Mouse (Mus musculus) c-Kit-positive CD71-positive TER-119-positive erythroid progenitor cells, embryonic 14.5 days (primary cell): ENCODE measurements at regions not wholly inside any gene's neighbourhood (a gene's known extent, or its start where the extent isn't known, plus 50 kb on each side); places are given as distances from the start of the nearest gene placed in this dataset.

Source experiments
- DNase-seq: peaks from one replicate; pipeline ENCODE4 v3.0.0-alpha.2; 2013; ENCODE audit warnings: low spot score

DNA sequence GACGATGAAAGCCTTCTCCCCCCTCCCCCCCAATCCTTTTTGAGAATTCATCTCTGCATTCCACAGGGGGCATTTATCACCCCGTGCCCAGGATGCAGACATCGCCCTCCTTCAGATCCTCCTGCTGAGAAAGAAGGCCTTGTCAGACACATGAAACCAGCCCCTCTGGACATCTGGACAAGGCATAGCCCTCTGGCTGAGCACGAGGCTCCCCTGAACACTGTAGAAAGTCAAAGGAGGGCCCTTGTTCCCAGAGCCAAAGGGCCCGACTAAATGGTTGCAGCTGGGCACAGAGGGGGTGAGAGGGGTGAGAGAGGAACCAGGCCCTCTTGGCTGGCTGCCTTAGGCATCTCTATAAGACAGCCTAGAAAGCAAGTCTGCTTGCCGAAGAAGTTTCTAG, 327.8 kb downstream of the H2al1j start:
- no peak for DNase-seq

DNA sequence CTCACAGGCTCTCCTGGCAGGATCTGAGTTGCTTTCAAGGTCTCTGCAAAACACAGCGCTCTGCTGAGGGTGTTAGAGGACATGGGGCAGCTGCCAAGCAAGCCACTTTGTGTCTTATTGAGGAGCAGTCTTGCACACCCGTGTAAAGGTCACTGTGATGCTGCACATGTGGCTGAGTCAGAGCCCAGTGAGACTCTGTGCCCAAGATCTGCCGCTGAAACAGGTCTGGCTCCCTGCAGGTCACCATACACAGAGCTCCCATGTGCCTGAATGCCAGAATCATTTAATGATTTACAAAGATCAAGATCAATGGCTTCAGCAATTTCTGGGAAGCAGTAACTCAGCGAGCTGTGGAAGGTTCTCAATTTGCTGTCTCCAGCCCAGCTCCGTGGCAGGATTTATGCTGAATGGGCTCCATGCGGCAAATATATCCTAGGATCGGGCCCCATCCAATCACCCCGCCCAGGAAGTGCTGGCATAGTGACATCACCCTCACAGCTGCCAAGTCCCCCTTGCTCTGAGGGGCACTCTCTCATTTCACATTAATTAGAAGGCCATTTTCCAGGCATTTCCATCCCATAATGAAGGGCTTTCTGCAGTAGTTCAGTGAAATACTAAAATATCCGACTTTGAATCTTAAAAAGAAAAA, 330.1 kb downstream of the H2al1j start:
- DNase-seq, result no peak

DNA sequence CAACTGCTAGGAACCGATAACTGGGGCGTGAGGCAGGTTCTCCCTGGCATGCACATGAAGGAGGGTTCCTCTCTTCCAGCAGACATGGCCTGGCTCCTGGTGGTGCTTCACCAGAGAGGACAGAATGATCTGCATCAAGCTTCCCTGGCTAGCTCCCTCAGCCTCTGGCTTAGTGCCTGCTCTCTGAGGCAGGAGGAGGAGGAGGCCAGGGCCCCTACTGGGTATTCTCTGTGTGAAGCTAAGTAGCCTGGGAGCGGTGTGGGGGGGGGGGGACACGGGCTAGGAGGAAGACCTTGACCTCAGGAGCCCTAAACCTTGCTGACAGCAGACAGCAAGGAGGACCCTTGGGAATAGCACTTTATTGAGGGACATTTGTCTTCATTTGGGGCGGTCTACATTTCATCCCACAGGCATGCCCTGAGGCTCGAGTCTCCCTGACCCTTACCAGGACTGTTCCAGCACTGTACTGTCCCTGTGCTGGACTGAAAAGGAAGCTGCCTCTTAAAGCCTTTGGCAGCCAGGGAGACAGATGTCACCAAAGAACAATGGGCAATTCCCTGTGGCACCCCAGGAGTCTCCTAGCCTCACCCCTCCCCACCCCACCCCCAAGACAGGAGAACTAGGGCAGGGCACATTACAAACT, 335.7 kb downstream of the H2al1j start:
- DNase-seq, result no peak

DNA sequence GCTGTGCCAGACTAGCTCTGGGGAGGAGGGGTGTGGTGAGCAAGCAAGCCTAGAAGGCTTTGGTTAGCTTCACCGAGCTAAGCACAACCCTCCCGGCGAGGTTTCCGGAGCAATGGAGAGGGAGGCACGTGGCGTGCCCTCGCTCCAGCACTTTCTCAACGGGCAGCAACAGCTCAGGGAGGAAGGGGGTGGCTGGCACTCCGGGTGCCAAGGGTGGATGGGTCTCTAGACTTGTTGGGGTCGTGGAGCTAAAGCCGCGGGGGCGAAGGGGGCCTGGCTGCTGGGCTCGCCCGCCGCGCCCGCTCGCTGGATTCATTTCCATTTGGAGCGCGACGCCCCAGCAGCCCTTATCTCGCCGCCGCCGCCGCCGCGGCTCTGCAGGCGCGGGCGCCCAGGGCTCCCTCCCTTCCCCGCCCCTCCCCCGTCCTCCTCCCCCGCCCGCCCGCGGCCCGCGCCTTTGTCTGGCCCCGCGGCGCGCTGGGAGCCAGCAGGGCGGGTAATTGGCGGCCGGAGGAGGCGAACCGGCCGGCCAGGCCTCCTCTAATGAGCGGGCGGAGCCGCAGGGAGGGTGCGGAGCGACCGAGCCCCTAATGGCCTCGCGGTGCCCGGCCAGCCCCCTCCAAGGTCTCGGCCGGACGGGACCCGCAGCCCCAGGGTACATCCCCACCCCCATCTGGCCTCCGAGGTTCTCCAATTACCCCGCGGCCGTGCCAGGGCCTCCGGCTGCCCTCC, 336.9 kb downstream of the H2al1j start:
- DNase-seq, result peak; percentile 54

DNA sequence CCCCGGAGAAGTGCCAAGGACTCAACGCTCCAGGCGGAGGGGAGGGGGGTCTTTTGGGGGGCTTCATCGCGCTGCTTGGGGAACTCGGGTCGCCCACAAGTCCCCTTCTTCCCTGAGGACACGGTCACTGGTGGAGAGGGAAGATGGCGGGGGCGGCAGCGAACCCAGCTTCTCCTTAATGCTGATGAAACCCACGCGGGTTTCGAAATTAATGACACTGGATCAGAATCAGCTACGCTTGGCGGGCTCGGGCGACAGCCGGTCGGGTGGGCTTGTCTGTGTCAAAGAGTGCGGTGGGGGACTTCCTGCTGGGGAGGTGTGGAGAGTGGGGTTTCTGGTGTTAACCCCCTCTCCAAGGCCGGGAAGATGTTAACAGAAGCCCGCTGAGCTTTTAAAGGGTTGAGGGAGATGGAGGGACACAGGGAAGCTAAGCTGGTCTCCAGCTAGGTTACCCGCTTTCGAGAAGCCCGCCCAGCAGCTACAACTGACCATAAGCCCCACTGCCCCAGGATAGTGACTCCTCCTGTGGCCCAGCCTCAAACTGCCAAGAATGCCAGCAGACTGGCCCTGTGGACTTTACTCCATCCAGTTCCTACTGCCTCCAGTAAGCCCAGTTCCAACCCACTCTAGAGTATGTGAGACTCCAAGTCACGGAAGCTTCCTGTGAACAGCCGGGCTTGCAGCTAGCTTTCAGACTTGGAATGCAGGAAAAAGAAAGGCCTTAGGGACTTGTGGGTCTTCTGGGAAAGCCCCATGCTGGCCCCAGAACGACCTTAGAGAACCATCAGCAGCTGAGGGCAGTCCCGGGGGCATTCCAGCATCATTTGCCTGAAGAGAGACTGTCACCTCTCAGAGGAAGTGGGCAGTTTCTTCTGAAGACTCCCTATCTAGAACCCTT, 337.7 kb downstream of the H2al1j start:
- peak; percentile 19 for DNase-seq

DNA sequence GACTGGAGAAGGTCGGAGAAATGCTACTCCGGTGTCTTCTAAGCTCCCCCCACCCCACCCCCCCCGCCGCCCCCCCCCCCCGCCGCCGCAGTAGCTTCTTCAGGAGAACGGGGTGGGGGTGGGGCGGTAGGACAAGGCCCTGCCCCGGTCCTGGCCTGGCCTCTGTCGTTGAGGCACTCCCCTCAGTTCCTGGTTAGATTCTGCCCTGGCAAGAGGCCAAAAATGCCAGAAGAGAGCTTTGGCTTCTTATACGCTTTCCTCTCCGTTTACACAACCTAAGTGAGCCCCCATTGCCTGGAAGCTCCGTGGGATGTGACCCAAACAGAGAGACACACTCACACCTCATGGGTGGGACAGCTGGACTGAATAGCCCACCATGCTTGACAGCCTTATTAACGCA, 338.9 kb downstream of the H2al1j start:
- no peak for DNase-seq

DNA sequence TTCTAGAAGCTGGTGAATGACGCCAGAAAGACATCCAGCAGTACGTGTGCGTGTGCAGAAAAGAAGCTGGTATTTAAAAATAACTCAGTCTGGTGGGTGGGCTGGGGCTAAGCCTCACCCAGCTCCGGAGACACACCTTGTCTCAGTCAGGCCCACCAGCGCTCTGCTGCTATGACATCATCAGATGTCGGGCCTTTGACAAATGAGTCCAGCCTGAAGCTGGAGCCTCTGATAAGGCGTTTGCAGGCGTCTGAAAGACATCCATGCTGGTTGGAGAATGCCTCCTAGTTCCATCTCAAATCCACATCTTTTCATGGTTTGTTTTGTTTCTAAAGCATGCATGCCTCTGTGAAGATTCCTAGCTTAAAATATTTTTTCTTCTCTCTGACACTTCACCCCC, 344.2 kb downstream of the H2al1j start:
- peak; percentile 15 for DNase-seq

DNA sequence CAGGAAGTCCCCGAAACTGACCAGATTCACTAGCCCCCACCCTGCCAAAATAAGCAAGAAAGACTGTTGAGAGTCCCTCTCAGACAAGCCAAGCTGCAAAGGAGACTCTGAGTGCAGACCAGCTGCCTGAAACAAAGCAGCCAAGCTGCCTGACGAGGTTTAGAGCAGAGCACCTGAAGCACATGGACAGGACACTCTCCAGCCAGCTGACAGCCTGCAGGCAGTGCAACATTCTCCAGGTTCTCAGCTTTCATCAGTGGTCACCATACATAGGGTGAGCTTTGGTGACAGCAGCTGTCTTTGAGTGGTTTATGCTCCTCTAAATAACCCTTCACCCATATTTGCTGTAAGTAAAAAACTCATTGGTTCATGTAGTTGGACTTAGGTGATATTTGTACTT, 350.5 kb downstream of the H2al1j start:
- no peak for DNase-seq

DNA sequence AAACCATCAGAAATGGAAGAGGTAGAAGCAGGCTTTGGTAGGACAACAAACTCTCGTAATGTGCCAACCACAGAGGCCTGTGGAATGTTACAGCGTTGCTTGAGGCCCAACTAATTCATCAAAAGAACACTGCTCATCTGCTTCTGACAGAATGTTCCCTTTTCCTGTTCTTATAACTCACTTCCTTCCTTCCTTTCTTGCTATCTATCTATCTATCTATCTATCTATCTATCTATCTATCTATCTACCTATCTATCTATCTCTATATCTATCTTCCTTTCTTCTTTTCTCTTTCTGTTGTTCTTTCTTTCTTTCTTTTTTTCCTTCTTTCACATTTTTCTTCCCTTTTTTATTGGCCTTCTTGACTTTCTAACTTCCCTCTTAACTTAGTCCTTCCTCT, 353.7 kb downstream of the H2al1j start:
- DNase-seq, result no peak

DNA sequence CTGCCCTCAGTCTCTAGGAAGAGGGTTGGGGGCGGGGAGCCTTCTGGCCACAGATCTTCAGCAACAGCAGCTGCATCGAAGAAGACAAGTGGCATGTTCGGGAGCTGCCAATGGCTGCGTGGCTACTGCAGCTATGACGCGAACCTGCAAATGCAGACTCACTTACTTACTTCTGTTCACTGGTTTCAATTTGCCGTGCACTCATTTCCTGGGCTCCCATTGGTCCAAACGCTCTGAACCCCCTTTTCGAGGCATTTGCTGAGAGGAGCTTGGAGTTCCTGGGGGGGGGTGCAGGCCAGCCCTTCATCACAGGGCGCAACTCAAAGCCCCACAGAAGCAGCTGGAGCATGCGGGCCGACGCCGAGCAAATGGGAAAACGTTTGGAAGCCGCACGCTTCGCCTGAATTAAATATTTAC, 362.4 kb downstream of the H2al1j start:
- DNase-seq, result no peak

DNA sequence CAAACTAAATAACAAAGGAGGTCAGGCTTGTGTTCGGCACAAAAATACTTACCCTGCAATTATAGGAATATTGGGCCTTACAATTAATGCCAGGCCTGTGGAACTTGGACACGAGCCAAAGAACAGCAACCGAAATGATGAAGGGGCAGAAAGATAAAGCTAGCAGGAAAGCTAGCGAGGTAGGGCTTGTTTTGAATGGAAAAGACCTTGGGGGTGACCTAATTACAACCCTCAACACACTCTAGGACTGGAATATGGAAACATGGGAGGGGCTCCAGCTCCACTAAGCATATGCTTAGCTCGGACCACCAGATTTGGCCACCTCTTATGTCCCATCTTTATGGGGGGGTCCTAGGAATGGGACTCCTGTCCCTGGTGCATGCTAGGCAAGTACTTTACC, 362.8 kb downstream of the H2al1j start:
- DNase-seq, result no peak

DNA sequence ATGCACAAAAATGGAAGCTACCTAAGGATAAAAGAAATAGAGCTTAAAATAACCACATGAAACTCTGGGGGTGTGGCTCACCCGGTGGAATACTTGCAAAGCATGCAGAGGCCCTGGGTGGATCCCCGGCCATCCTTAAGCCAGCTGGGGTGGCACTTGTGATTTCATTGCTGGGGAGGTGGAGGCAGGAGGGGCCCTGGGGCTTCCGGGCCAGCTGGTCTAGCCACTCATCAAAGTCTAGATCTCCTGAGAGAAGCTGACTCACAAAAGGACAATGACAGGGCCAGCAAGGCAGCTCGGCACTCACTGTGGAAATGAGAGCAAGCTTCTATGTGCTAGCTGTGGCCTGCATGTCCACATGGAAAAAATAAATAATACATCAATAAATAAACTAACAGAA, 363.4 kb downstream of the H2al1j start:
- no peak for DNase-seq

DNA sequence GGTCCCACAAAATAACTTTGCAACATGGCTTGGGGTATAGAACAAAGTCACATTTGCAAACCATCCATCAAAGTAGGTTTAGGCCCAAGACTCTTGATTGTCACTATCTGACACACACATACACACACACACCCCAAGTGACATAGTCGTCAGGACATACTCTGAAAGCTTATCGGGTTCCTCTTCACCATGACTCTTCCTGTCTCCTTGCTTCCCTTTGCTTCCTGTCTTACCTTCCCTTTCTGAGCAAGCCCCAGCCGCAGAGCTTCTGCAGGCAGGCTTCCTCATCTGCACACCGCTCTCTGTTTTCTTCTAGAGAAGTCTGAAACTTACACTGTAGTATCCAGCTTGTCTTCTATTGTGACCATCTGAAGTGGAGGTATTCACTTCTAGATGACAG, 368.9 kb downstream of the H2al1j start:
- peak; percentile 11 for DNase-seq

DNA sequence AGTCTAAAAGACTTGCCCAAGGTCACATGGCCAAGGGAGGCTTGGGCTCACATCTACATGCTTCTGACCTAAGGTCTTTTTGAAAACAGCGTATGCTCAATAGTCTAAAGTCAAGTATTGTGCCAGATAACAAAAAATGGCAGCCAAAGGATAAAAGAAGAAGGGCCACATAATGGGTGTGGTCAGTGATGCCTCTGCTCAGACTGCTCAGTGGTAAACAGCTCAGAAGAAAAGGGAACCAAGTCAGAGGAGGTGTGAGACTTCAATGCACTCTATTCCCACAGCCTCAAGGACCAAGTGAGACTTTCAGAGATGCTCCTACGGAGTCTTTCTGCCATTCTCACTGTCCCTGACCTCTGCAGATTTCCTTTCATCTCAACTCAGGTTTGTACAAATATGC, 373.5 kb downstream of the H2al1j start:
- no peak for DNase-seq

DNA sequence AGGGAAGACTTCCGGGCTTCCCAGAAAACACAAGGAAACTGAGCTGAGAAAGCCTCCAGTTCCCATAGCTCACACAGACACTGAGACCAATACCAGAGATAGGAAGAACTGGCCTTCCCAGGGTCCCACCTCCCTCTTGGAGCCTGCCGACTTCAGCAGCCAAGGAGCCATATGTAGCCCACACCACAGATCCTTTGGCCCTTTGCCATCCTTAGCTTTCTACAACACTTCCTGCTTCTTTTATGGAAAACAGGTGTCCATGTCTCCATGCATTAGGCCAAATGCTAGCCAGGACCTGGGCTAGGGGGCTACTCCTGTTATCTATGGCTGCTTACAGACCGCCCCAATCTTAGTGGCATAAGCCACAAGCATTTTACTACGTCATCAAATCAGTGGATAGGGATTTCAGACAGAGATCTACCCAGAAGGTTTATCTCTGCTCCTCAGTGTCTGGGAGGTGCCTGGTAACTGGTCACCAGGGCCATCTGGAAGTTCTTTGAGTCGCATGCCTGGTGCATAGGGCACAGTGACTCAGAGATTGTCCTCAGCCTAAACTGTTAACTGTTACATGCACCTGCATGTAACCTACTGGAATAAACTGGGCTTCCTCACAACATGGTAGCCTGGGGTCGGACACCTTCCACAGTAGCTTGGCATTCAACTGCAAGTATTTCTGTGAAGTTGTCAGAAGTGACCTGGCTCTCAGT, 378.4 kb downstream of the H2al1j start:
- no peak for DNase-seq

DNA sequence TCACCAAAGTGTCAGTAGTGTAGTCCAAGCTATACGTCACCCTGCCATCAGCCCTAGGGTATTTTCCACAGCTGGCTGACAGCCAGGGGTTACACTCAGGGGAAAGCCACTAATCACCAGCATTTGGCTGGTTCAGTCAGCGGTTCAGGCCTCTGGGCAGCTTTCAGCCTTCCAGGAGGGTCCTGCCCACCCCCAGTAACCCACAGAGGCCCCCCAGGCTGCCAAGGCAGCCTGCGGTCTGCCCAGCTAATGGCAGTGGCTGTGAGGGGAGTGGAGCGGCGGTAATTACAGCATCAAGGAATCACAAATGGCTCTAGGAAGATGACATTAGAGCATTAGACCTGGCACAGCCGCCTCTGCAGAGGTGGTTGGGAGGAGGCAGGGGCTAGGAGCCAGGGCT, 379.7 kb downstream of the H2al1j start:
- DNase-seq, result no peak

DNA sequence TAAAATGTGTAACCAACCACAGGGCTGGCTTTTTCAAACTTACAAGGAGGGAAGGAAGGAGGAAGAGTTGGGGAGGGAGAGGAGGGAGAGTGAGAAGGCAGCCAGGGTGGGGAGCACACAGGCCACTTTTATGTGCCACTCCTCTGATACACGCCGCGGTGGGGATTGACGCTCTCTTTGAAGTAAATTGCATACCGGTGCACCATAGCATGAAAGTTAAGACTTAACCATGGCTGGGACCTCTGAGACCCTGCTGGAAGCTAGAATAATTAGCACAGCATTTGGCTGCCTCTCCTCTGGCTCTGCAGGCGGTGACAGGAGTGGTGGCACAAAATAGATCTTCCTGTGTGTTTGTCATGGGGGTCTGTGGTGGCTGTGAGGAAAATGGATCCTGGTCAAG, 380.7 kb downstream of the H2al1j start:
- DNase-seq, result no peak

DNA sequence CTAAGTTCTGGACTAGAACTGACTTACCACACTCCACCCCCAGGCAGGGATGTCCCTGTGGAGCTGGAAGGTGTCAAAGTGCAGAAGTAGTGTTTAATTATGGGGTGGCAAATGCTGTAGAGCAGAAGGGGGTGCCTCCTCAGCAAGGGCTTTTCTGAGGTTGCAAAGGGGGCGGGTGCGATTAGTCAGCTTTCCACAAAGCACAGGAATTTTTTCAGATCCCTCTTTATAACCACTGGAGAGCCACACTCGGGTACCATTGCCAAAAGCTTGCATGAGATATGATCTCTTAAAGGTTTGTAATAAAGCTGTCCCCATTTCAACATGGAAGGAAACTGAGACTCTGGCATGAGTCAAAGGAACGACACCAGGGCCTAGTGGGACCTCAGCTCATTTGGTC, 381.7 kb downstream of the H2al1j start:
- no peak for DNase-seq

DNA sequence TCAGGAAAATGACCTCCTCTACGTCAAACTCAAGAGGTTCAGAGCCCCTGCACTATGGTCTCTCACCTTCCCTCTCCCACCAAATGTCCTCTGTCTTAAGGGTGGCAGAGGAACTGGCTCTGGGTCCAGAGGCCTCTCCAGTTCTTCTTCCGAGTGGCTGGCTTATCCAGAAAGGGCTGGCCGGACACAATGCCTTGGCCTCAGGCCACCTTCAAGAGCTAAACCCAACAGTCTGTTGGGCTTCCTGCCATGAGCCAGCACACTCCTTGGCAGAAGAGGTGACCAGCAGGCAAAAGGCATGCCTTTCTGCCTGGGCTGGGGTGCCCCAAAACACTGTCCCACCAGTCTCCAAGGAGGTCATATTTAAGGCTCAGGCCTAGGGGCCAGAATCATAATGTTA, 385.8 kb downstream of the H2al1j start:
- DNase-seq, result no peak

DNA sequence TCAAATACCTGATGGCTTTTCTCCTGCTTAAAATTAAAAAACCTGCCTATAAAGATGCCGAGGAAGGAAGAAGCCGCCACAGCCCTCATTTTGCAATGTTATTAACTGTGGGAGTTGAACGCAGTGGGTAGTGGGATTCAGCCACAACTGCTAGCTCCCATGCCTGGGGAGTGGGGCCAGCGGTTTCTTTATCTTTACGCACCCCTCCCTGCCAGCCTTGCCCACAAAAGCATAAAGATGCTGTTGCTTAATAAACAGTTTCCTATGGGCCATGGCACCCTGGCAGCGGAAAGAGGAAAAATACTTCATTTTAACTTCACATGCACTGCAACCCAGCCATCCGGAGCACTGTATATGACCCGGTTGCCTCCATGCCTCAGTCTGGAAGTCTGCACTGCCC, 389.2 kb downstream of the H2al1j start:
- no peak for DNase-seq

DNA sequence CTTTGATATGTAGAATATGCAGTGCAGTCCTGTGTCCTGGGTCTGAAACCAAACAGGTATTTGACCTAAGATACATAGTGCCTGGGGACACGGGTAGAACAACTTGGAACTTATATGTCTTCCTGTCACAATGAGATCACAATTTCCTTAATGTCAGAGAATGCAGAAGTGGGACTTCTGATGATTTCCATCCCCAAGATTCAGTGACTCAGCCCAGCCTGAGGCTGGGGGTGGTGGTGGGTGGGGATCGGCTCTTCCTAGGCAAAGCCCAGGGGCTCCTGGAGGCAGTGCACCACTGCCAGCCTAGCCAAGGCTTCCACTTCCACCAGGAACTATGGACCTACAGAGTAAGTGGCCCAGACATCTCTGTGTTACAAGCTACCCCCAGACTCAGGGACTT, 391.2 kb downstream of the H2al1j start:
- no peak for DNase-seq

DNA sequence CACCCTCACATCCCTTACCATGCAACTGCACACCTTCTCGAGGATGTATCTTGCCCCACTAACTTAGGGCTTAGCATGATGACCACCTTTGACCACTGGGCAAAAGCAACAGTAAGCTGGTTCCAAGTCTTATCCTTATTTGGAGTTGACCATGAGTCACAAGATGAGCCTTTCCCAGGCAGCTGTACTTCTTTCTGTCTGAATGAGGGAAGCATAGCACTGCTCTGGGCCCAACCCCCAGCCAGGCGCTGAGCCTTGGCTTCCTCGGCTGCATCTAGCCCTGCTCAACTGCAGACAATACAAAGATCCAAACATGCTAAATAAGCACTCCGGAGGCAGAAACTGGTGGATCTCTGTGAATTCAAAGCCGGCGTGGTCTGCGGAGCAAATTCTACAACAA, 392.9 kb downstream of the H2al1j start:
- DNase-seq, result no peak
